Mouse (Mus musculus): ENCODE data around the gene Zfp146.
"Not testable (repeated sequence)": the region's sequence is repeated elsewhere in the genome, so short reads cannot be mapped to it uniquely, and the experiment has no call there.

Zfp146 gene

GRCm38 (mm10) chr7:30122188-30122530, 47.4 kb downstream of the Zfp146 start:
- no peak for DNase-seq (ENCODE audit: low spot score)

- DNase-seq (ENCODE audit: low spot score), result peak; percentile 91
Observed at GRCm38 (mm10) chr7:30121308-30122187, 48.0 kb downstream of the Zfp146 start, which contains the start of gene Zfp382. Gene Zfp382 (plus strand): TSS chr7:30121942.

- DNase-seq (ENCODE audit: low spot score), result not testable (repeated sequence)
Observed at GRCm38 (mm10) chr7:30117935-30118334, 51.6 kb downstream of the Zfp146 start.

GRCm38 (mm10) chr7:30116076-30116475, 53.5 kb downstream of the Zfp146 start:
- no peak for DNase-seq (ENCODE audit: low spot score)

Data from ovary, postnatal 36 days (tissue).